Mouse (Mus musculus) MEL (cell line): Measurements from ENCODE around the gene Nus1. TPM values are rescaled to one million over a fixed set of nuclear protein-coding genes. Genes with fewer than 3 reads are reported as not detected.

Source experiments
- DNase-seq: peaks from one replicate; pipeline ENCODE4 v3.0.0; 2011; ENCODE audit warnings: low read depth, low spot score
- H3K27ac ChIP-seq: 2 replicates; pipeline ENCODE4 v1.5.1; 2012; ENCODE audit warnings: low read depth, mild to moderate bottlenecking, control low read depth, low read length, moderate library complexity; ENCODE audit not compliant: control insufficient read depth
- H3K27me3 ChIP-seq, 2 experiments: fragments of 150-350 bp in 1 of 2; sonication (generic) in 1 of 2; 2 replicates each; pipeline ENCODE4 v1.6.1; 2012; ENCODE audit warnings: low read length in 2 of 2, mild to moderate bottlenecking in 2 of 2, improper control_type of control experiment in 1 of 2, moderate library complexity in 1 of 2; ENCODE audit not compliant: insufficient read depth in 2 of 2, control insufficient read depth in 1 of 2
- H3K36me3 ChIP-seq, 2 experiments: 2 replicates each; pipeline ENCODE4 v1.6.1; 2012 to 2014; ENCODE audit warnings: low read length in 2 of 2, improper control_type of control experiment in 1 of 2, inconsistent platforms in 1 of 2, mild to moderate bottlenecking in 1 of 2; ENCODE audit not compliant: insufficient read depth in 2 of 2, control insufficient read depth in 1 of 2
- H3K4me1 ChIP-seq, 2 experiments: fragments of 150-350 bp in 1 of 2; sonication (generic) in 1 of 2; 2 replicates each; pipeline ENCODE4 v1.6.1; 2012; ENCODE audit warnings: low read length in 2 of 2, improper control_type of control experiment in 1 of 2, mild to moderate bottlenecking in 1 of 2; ENCODE audit not compliant: insufficient read depth in 2 of 2, control insufficient read depth in 1 of 2
- H3K4me3 ChIP-seq, 2 experiments: fragments of 150-350 bp in 1 of 2; sonication (generic) in 1 of 2; 2 replicates each; pipeline ENCODE4 v1.5.1; 2012; ENCODE audit warnings: low read depth in 2 of 2, low read length in 2 of 2, mild to moderate bottlenecking in 2 of 2, moderate library complexity in 2 of 2, control low read depth in 1 of 2, improper control_type of control experiment in 1 of 2; ENCODE audit not compliant: control insufficient read depth in 1 of 2, insufficient read depth in 1 of 2
- H3K79me2 ChIP-seq: 2 replicates; pipeline ENCODE4 v1.6.1; 2012; ENCODE audit warnings: mild to moderate bottlenecking, low read length, moderate library complexity; ENCODE audit not compliant: control insufficient read depth, poor library complexity, insufficient read depth
- H3K9ac ChIP-seq: 2 replicates; pipeline ENCODE4 v1.6.1; 2012; ENCODE audit warnings: low read depth, mild to moderate bottlenecking, control low read depth, low read length, moderate library complexity; ENCODE audit not compliant: control insufficient read depth, poor library complexity, severe bottlenecking
- H3K9me3 ChIP-seq: fragments of 150-350 bp; sonication (generic); replicated peaks from 2 replicates; pipeline ENCODE4 v1.6.1; 2012; ENCODE audit warnings: mild to moderate bottlenecking, low read length, improper control_type of control experiment, moderate library complexity; ENCODE audit not compliant: insufficient read depth
- BHLHE40 ChIP-seq: IDR thresholded peaks from 2 replicates; pipeline ENCODE4 v1.6.1; 2012; ENCODE audit warnings: low read depth, mild to moderate bottlenecking, inconsistent platforms, low read length, improper control_type of control experiment, borderline replicate concordance
- CHD2 ChIP-seq: IDR thresholded peaks from 2 replicates; pipeline ENCODE4 v1.6.1; 2011; ENCODE audit warnings: low read length, improper control_type of control experiment
- CTCF ChIP-seq, 3 experiments: IDR thresholded peaks in 2 of 3; conservative IDR thresholded peaks in 1 of 3; 2 replicates each; pipeline ENCODE4 v1.5.1; 2011 to 2012; ENCODE audit warnings: low read length in 3 of 3, low read depth in 2 of 3, mild to moderate bottlenecking in 2 of 3, improper control_type of control experiment in 1 of 3, inconsistent platforms in 1 of 3, mixed read lengths in 1 of 3, moderate library complexity in 1 of 3; ENCODE audit not compliant: control insufficient read depth in 1 of 3, insufficient read depth in 1 of 3, poor library complexity in 1 of 3, severe bottlenecking in 1 of 3
- E2F4 ChIP-seq: IDR thresholded peaks from 2 replicates; pipeline ENCODE4 v1.6.1; 2011; ENCODE audit warnings: low read depth, low read length, improper control_type of control experiment, borderline replicate concordance
- ELF1 ChIP-seq: IDR thresholded peaks from 2 replicates; pipeline ENCODE4 v1.6.1; 2014; ENCODE audit warnings: low read depth, mild to moderate bottlenecking, inconsistent platforms, low read length, improper control_type of control experiment, moderate library complexity
- EP300 ChIP-seq, 2 experiments: IDR thresholded peaks; 2 replicates each; pipeline ENCODE4 v1.6.1; 2011; ENCODE audit warnings: improper control_type of control experiment in 2 of 2, low read length in 2 of 2, low read depth in 1 of 2, mild to moderate bottlenecking in 1 of 2
- ETS1 ChIP-seq: IDR thresholded peaks from 2 replicates; pipeline ENCODE4 v1.6.1; 2012; ENCODE audit warnings: low read depth, mild to moderate bottlenecking, inconsistent platforms, low read length, improper control_type of control experiment, moderate library complexity
- GATA1 ChIP-seq: IDR thresholded peaks from 2 replicates; pipeline ENCODE4 v1.6.1; 2011; ENCODE audit warnings: low read depth, low read length, improper control_type of control experiment
- HCFC1 ChIP-seq: IDR thresholded peaks from 2 replicates; pipeline ENCODE4 v1.6.1; 2012; ENCODE audit warnings: low read depth, mild to moderate bottlenecking, inconsistent platforms, low read length, improper control_type of control experiment, moderate library complexity
- JUND ChIP-seq: IDR thresholded peaks from 2 replicates; pipeline ENCODE4 v1.6.1; 2011; ENCODE audit warnings: low read depth, mild to moderate bottlenecking, improper control_type of control experiment, low read length
- MAX ChIP-seq: IDR thresholded peaks from 2 replicates; pipeline ENCODE4 v1.6.1; 2011; ENCODE audit warnings: low read length, improper control_type of control experiment
- MAZ ChIP-seq: IDR thresholded peaks from 2 replicates; pipeline ENCODE4 v1.6.1; 2012; ENCODE audit warnings: low read depth, mild to moderate bottlenecking, inconsistent platforms, low read length, improper control_type of control experiment
- MEF2A ChIP-seq: IDR thresholded peaks from 2 replicates; pipeline ENCODE4 v1.6.1; 2014; ENCODE audit warnings: low read depth, mild to moderate bottlenecking, inconsistent platforms, low read length, improper control_type of control experiment; ENCODE audit not compliant: poor library complexity, insufficient replicate concordance, severe bottlenecking; ENCODE audit errors: extremely low read depth
- MYB ChIP-seq: IDR thresholded peaks from 2 replicates; pipeline ENCODE4 v1.6.1; 2011; ENCODE audit warnings: mild to moderate bottlenecking, low read depth, low read length, improper control_type of control experiment
- MYC ChIP-seq: IDR thresholded peaks from 2 replicates; pipeline ENCODE4 v1.6.1; 2011; ENCODE audit warnings: low read depth, mild to moderate bottlenecking, low read length, improper control_type of control experiment, moderate library complexity
- NRF1 ChIP-seq: IDR thresholded peaks from 2 replicates; pipeline ENCODE4 v1.6.1; 2014; ENCODE audit warnings: low read depth, mild to moderate bottlenecking, inconsistent platforms, low read length, improper control_type of control experiment, moderate library complexity; ENCODE audit not compliant: poor library complexity, insufficient read depth, severe bottlenecking
- POLR2A ChIP-seq, 2 experiments: IDR thresholded peaks; 2 replicates each; pipeline ENCODE4 v1.6.1; 2011 to 2012; ENCODE audit warnings: low read length in 2 of 2, mild to moderate bottlenecking in 2 of 2, control low read depth in 1 of 2, improper control_type of control experiment in 1 of 2, low read depth in 1 of 2, moderate library complexity in 1 of 2; ENCODE audit not compliant: control insufficient read depth in 1 of 2, insufficient read depth in 1 of 2, poor library complexity in 1 of 2
- POLR2AphosphoS2 ChIP-seq: IDR thresholded peaks from 2 replicates; pipeline ENCODE4 v1.6.1; 2011; ENCODE audit warnings: low read length, improper control_type of control experiment
- POLR2AphosphoS5 ChIP-seq: IDR thresholded peaks from 2 replicates; pipeline ENCODE4 v1.6.1; 2012; ENCODE audit warnings: low read depth, borderline replicate concordance, mild to moderate bottlenecking, inconsistent platforms, low read length, moderate library complexity, mixed read lengths
- RCOR1 ChIP-seq: IDR thresholded peaks from 2 replicates; pipeline ENCODE4 v1.6.1; 2012; ENCODE audit warnings: low read depth, mild to moderate bottlenecking, inconsistent platforms, low read length, improper control_type of control experiment
- SIN3A ChIP-seq: IDR thresholded peaks from 2 replicates; pipeline ENCODE4 v1.6.1; 2012; ENCODE audit warnings: low read length, improper control_type of control experiment, inconsistent platforms
- SMC3 ChIP-seq: IDR thresholded peaks from 2 replicates; pipeline ENCODE4 v1.6.1; 2011; ENCODE audit warnings: low read depth, low read length, improper control_type of control experiment
- TAL1 ChIP-seq: IDR thresholded peaks from 2 replicates; pipeline ENCODE4 v1.6.1; 2012; ENCODE audit warnings: mild to moderate bottlenecking, inconsistent platforms, low read length, moderate library complexity, mixed read lengths
- TBP ChIP-seq: IDR thresholded peaks from 2 replicates; pipeline ENCODE4 v1.8.0; 2011; ENCODE audit warnings: low read depth, low read length, improper control_type of control experiment
- TCF12 ChIP-seq: IDR thresholded peaks from 2 replicates; pipeline ENCODE4 v1.6.1; 2014; ENCODE audit warnings: low read depth, mild to moderate bottlenecking, inconsistent platforms, low read length, improper control_type of control experiment, moderate library complexity
- UBTF ChIP-seq: IDR thresholded peaks from 2 replicates; pipeline ENCODE4 v1.6.1; 2012; ENCODE audit warnings: low read depth, mild to moderate bottlenecking, inconsistent platforms, low read length, improper control_type of control experiment, moderate library complexity, borderline replicate concordance; ENCODE audit not compliant: insufficient read depth
- ZC3H11A ChIP-seq: IDR thresholded peaks from 2 replicates; pipeline ENCODE4 v1.6.1; 2012; ENCODE audit warnings: low read depth, mild to moderate bottlenecking, inconsistent platforms, low read length, improper control_type of control experiment
- ZKSCAN1 ChIP-seq: IDR thresholded peaks from 2 replicates; pipeline ENCODE4 v1.6.1; 2012; ENCODE audit warnings: low read depth, mild to moderate bottlenecking, inconsistent platforms, low read length, improper control_type of control experiment, moderate library complexity
- ZMIZ1 ChIP-seq: IDR thresholded peaks from 2 replicates; pipeline ENCODE4 v1.6.1; 2012; ENCODE audit warnings: low read depth, mild to moderate bottlenecking, inconsistent platforms, low read length, improper control_type of control experiment, moderate library complexity
- polyA plus RNA-seq, 2 experiments: library from polyadenylated mRNA; stranded (reverse) in 1 of 2; unstranded in 1 of 2; fragments of >175 nt in 1 of 2; fragments of >200 nt in 1 of 2; gene quantifications; 2 replicates each; pipeline versions ENCODE4 v1.2.1 to v1.2.4; 2012; ENCODE audit warnings: low replicate concordance in 2 of 2, low read depth in 1 of 2; ENCODE audit not compliant: insufficient read length in 2 of 2, insufficient read depth in 1 of 2, missing spikeins in 1 of 2
- total RNA-seq: library from RNA; depleted of rRNA; stranded (reverse); fragments of 300-350 nt; gene quantifications from 2 replicates; pipeline ENCODE4 v1.2.3, GENCODE M21; 2012

The Nus1 gene
- total and polyA plus RNA-seq, 3 experiments: 25.6 to 52.4 (median 43.5) TPM

GRCm38 (mm10) chr10:52405160-52405559 lies 12.2 kb upstream of the Nus1 start:
- Histone ChIP-seq H3K4me1 (peaks cover 6 to 13% of the 10 kb centered on the region in 2 experiments), H3K27ac (peak overlapping the region; percentile 90), H3K4me3 (peak overlapping the region; percentile 38 to 43), H3K79me2 (no peaks in the 10 kb centered on the region), H3K9me3 (no peaks in the 10 kb centered on the region), H3K27me3 (no peaks in the 10 kb centered on the region), H3K9ac (peak overlapping the region; percentile 45; the same call in 1 of the 2 replicates), H3K36me3 (peaks cover 0 to 13% of the 10 kb centered on the region in 2 experiments; a peak in 2 of 4 replicates)
- TF ChIP-seq JUND (no peak), TAL1 (peak; percentile 62), CHD2 (no peak), POLR2AphosphoS2 (no peak), SMC3 (no peak), UBTF (no peak), E2F4 (no peak), MEF2A (no peak), BHLHE40 (peak; percentile 59; the same call in 1 of the 2 replicates), HCFC1 (peak; percentile 68), NRF1 (0 out of 2 replicates have a peak, but pooled peaks have one; percentile 34), MAZ (0 out of 2 replicates have a peak, but pooled peaks have one; percentile 21), RCOR1 (peak; percentile 94), POLR2AphosphoS5 (no peak), ZMIZ1 (no peak), CTCF (IDR thresholded peaks at IDR 0.05 in 2 of 3, conservative IDR thresholded peaks at IDR 0.05 in 1 of 3; ENCODE audit: control insufficient read depth in 1 of 3, insufficient read depth in 1 of 3, low read depth in 2 of 3, low read length in 3 of 3, poor library complexity in 1 of 3, severe bottlenecking in 1 of 3) (no peak), EP300 (IDR thresholded peaks at IDR 0.05; ENCODE audit: low read depth in 1 of 2, low read length in 2 of 2) (peak; percentile 92 to 96), ETS1 (peak; percentile 87), ZKSCAN1 (no peak), MYB (peak; percentile 80), ZC3H11A (no peak), POLR2A (IDR thresholded peaks at IDR 0.05; ENCODE audit: control insufficient read depth in 1 of 2, insufficient read depth in 1 of 2, low read depth in 1 of 2, low read length in 2 of 2, poor library complexity in 1 of 2) (peak in 1 of 2 experiments; percentile 47; a peak in 1 of 4 replicates), GATA1 (peak; percentile 97), MAX (peak; percentile 65), ELF1 (no peak), SIN3A (peak; percentile 86), MYC (peak; percentile 87), TBP (peak; percentile 68), TCF12 (peak; percentile 88)
- DNase-seq: peak; percentile 93
